Mouse (Mus musculus) adrenal gland, adult 8-10 months (tissue): Measurements from ENCODE around the gene Efcab5. TPM values are rescaled to one million over a fixed set of nuclear protein-coding genes. Genes with fewer than 3 reads are reported as not detected.
"Not testable (repeated sequence)": the region's sequence is repeated elsewhere in the genome, so short reads cannot be mapped to it uniquely, and the experiment has no call there.

Source experiments
- DNase-seq: peaks from one replicate; pipeline ENCODE4 v3.0.0; 2022
- microRNA-seq, 2 experiments: library from miRNA; unstranded; fragments of <30 nt; microRNA quantifications; one replicate each; pipeline ENCODE4 v1.2.0; 2022
- total RNA-seq, 4 experiments: library from RNA; stranded (reverse); gene quantifications; 2 replicates each; pipeline ENCODE4 v1.2.4; 2022

Gene Efcab5
- total RNA-seq, 4 experiments from 2014 or later, result 0.30 to 0.59 (median 0.32) TPM

DNA sequence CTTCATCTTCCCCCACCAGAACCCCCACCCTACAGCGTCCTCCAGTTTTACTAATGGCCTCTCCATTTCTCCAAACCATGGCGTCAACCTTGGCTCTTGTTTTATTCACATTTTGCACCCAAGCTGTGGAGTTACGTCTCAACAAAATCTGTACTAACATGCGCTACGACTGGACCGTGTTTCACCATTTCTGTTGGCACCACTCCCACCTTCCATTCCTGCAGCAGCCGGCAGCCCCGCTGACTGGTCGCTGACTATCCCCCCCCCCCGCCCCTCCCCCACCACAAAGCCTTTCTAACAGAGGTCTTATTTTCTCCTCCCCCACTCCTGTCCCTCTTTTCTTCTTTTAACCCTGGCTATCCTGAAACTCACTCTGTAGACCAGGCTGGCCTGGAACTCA, 93.6 kb downstream of the Efcab5 start:
- DNase-seq, result no peak

DNA sequence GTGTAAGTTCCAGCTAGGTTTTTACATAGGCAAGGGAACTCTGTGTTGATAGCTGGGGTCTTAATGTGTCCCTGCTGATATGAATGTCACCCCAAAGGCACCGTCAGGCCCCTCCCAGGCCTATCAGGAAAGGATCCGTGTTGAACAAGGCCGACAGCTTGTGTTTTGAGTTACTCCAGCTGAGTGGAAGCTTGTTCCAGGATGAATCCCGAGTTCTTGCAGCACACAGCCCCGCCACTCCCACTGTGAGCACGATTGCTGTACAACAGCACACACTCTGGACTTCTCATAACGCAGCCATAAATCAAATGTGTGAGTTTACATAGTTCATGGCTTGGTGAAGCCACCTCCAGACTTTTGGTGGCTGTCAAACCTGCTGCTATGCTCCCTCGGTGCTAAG, 94.6 kb downstream of the Efcab5 start:
- no peak for DNase-seq

DNA sequence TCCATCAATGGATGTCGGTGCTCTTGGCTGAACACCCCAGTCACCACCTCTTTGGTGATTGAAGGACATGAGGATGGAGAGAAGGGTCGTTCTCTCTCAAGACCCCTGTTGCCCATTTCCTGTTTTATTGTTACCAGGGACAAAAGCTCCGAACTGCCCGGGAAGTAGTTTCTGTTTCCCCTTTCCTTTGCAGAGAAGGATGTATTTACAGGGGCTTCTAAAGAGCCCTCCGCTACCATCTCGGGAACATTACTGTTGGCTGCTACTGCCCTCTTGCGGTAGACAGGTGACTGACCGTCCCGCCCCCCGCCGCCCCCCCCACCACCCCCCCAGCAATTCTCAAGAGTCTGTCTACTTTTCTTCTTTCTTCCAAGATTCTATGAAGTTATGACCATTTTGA, 95.6 kb downstream of the Efcab5 start:
- no peak for DNase-seq

DNA sequence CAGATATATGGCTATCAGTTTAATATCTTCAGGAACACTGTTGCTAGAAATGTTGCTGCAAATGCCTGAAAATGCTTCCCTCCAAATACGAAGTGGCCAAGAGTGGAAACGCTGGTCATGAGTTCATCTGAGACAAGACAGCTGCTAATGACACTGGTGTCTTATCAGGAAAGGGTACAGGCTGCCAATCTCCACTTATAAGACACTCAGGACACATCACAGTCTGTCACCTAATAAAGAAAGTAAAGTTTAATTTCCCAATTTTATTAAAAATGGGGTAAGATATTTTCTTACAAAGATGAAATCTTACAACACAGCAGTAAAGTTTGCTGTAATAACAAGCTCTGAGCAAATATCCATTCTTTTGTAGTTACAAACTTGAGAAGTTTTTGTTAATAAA, 99.6 kb downstream of the Efcab5 start:
- DNase-seq, result no peak

DNA sequence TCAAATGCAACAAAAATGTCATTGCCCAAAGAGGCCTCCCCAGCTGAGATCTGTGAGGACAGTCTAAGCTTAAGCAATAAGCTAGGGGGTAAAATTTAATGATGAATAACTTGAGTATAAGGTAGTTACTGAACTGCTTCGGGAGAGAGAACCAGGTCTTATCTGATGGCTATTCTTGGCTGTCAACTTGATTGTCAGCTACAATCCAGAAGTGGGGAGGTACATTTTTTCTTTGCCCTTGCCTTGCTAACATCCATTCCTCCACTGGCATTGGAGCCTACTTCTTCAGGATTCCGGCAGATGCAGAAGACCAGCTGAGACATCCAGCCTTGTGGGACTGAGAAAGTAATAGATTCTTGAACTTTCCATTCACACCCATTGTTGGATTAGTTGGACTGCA, 101.8 kb downstream of the Efcab5 start:
- DNase-seq, result no peak

DNA sequence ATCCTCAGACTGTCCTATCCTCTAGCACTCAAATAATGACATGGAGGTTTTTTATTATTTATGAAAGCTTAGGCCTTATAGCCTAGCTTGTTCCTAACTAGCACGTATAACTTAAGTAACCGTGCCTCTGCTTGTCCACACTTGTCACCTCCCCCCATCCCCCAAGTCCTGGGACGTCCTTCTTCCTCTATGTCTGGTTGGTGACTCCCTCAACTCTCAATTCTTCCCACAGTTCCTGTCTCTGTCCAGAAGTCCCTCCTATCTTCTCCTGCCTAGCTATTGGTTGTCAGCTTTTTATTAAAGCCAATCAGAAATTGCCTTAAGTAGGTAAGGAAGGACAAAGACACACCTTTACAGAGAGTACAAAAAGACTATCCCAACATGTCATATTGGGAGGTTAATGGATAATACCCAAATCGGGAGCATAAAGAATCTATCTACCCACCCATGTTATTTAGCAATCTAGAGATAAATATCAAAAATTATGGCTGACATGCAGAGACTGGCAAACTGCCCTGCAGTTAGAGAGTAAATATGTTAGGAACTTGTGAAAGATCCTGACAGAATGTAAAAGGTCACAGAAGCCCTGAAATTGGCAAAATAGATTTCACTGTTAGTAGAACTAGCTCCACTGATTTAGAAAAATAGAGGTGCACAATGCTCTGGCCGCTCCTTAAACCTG, 104.6 kb downstream of the Efcab5 start:
- DNase-seq, result no peak

DNA sequence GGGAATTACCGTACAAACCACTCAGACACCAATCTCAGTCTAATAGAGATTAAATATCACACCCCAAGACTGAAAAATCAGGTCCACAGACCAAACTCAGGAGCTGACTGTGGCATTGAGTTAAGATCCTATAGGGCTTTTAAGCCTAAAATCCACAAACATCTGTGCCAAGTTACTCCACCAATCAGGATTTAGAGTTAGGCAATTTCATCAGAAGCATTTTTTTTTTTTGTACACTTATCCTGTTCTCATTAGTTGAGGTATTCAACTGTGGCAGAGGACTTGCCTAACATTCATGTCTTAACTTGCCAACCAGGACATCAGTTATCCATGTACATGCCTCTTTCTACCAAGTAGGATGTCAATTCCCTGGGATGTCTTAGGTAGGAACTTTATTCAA, 109.4 kb downstream of the Efcab5 start:
- DNase-seq, result no peak

DNA sequence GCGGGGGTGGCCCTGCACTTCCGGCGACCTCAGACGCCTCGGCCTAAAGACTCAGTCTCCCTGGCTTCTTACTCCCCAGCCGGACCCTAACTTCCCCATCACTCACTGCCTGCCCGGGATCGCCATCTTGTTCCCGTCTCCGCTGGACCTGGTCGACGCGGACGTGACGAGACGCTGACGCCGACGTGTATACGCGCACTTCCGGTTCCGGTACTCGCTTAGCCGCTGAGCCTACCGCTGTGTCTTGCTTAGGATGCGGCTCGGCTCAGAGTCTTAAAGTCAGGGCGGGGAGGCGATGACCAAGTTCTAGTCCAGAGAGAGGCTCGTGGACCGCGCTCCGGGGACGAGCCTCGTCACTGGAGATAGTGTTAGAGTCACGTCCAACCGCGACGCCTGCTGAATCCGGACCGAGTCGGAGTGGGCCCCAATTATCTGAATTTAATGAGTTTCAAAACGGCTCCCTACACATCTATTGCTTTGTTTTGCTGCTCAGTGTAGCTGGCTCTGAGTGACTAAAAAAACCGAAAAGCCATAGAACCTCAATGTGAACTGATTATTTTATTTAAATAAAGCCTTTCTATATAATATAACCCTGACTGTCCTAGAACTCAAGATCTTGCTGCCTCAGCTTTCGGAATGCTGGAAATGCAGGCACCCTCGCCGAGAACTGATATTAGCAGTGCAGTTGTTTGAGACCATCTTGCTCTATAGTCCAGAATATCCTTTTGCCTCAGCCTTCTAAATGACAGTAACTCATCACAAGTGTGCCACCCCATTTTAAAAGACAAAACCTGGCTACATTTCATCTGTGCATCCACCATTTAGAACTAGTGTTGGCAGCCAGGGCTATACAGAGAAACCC, 110.3 kb downstream of the Efcab5 start, which contains the start of gene Nsrp1:
Gene Nsrp1, minus strand, starts transcription at position 163 of the 862 bp plus-strand sequence.
- peak; percentile 89 for DNase-seq

DNA sequence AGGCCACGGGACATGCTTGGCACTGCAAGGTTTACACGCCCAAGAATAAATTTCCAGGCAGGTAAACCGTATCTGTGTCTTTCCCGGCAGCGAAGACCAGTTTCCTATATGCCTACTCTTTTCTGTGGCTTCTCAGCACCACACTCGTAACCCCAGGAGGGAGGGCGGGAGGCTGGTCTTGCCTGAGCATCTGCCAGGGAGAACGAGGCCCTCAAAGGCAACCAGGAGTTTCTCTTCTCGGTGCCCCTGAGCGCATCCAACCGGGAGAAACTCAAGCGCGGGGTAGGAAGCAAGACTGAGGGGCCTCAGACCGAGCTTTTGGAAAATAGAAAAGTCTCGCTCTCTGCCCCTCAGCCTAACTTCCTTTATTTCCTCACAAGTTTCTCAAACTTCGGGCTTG, 111.0 kb downstream of the Efcab5 start:
- no peak for DNase-seq

DNA sequence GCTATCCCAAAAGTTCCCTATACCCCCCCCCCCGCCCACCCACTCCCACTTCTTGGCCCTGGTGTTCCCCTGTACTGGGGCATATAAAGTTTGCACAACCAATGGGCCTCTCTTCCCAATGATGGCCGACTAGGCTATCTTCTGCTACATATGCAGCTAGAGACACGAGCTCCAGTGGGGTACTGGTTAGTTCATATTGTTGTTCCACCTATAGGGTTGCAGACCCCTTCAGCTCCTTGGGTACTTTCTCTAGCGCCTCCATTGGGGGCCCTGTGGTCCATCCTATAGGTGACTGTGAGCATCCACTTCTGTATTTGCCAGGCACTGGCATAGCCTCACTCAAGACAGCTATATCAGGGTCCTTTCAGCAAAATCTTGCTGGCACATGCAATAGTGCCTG, 111.4 kb downstream of the Efcab5 start:
- not testable (repeated sequence) for DNase-seq

DNA sequence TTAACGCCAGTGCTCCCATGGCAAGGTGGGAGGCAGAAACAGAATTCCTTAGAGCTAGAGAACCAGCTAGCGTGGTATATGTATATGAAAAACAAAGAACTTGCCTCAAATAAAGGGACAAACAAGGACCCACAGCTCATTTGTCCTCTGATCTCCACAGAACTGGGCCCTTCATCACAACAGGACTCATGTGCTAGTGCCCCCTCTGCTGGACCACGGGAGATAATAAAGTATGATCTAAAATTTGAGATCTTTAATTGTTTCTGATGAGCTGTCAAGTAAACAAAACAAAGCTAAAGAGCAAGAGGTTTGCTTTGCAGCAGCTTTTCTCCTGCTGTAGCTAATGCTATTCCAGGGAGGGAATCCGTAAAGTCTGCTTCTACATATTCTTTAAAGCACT, 118.0 kb downstream of the Efcab5 start:
- no peak for DNase-seq

DNA sequence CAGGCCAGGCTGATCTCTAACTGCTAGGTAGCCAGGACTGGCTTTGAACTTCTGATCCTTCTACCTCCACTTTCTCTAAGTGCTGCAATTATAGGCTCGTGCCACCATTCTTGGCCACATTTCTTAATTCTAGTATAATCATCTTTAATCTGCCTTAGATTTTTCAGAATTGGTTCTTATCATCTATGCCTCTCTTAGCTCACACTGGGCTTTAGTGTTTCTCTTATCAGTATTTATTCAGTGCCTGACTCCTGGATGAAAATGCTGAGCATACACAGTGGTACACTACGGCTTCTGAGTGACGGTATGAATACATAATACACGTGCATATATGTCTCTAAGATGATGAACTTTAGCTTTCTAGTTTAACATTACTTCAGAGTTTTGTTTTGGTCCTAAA, 119.9 kb downstream of the Efcab5 start:
- DNase-seq, result no peak

DNA sequence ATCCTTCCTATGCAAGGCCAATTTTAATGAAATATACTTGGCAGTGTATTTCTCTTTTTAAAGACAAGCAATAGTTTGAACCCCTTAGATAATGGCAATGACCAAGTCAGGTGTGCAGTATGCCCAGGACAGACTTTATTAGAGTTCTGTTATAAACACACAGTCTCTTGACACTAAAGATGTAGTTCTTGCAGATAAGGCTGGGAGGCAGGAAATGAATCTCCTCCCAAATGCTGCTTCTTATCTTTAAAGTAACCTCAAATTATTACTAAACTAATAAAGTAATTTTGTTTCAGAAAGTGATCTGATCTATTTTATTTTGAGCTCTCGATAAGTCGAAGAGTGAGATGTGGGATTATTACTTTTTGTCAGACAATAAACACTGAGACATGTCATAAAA, 125.4 kb downstream of the Efcab5 start:
- no peak for DNase-seq

DNA sequence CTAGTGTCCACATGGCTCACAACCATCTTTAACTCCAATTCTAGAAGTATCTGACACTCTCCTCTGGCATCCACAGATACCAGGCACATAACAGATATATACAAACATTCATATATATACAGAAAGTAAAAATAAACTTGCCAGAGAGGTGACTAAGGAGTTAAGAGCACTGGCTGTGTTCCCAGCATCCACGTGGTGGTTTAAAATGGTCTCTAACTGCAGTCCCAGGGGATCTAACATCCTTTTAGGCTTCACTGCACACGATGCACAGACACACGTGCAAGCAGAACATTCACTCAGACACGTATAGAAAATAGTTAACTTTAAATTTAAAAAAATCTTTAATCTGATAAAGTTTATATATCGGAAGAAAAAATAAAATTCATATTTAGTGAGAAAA, 126.8 kb downstream of the Efcab5 start:
- DNase-seq, result no peak

DNA sequence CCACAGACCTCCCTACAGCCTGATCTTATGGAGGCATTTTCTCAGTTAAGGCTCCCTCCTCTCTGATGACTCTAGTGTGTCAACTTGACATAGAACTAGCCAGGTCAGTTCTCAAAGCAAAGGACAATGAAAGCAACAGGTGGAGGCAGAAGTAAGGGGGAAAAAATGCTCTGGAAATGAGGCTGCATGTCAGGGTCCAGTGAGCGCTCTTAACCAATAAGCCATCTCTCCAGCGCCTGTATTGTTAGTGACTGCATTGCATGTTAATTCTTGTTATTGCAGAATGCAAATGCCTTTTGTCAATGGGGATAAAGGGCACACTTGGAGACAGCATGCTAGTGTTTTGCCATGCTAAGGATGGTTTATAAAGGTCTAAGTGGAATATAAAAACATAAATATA, 146.0 kb downstream of the Efcab5 start:
- DNase-seq, result no peak

DNA sequence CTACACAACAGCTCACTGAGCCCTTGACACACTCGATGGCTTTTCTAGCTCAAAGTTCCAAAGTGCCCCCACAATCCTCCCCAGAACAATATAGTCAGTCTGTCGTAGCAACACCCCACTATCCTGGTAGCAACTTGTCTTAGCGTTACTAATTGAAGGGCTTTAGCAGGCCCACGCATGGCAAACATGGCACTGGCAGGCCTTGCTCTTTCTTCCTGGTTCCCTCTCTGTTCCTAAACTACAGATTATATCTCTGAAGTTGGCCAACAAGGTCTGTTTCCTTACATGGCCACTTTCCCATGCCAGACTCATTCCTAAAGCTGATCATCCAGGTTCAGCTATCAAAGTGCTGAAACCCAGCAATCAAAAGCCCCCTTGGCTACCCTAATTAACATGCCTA, 146.9 kb downstream of the Efcab5 start:
- no peak for DNase-seq

Small RNA genes within 50 kb of the gene (microRNA-seq; reads per million reads assigned to microRNA genes)
- 1,152 to 1,714 reads per million in 2 experiments for gene Mir423

Other genes starting within 250 kb of the Efcab5 start
- 10 to 100 TPM; 43.3 to 74.0 (median 65.5) TPM for gene Slc6a4, start 190.4 kb downstream of the Efcab5 start, total RNA-seq
- gene Nsrp1, start 110.5 kb downstream of the Efcab5 start, total RNA-seq, result 10 to 100 TPM; 15.6 to 25.9 (median 20.2) TPM
- gene Ssh2, start 27.3 kb upstream of the Efcab5 start, total RNA-seq, result 10 to 100 TPM; 14.8 to 23.1 (median 18.3) TPM